Mouse (Mus musculus) MEL (cell line): ENCODE measurements around the gene Icam1. TPM values are rescaled to one million over a fixed set of nuclear protein-coding genes. Genes with fewer than 3 reads are reported as not detected.

Experiments used
- DNase-seq: peaks from one replicate; pipeline ENCODE4 v3.0.0; 2011; ENCODE audit warnings: low read depth, low spot score
- H3K27ac ChIP-seq: 2 replicates; pipeline ENCODE4 v1.5.1; 2012; ENCODE audit warnings: low read depth, mild to moderate bottlenecking, control low read depth, low read length, moderate library complexity; ENCODE audit not compliant: control insufficient read depth
- H3K27me3 ChIP-seq, 2 experiments: fragments of 150-350 bp in 1 of 2; sonication (generic) in 1 of 2; 2 replicates each; pipeline ENCODE4 v1.6.1; 2012; ENCODE audit warnings: low read length in 2 of 2, mild to moderate bottlenecking in 2 of 2, improper control_type of control experiment in 1 of 2, moderate library complexity in 1 of 2; ENCODE audit not compliant: insufficient read depth in 2 of 2, control insufficient read depth in 1 of 2
- H3K36me3 ChIP-seq, 2 experiments: 2 replicates each; pipeline ENCODE4 v1.6.1; 2012 to 2014; ENCODE audit warnings: low read length in 2 of 2, improper control_type of control experiment in 1 of 2, inconsistent platforms in 1 of 2, mild to moderate bottlenecking in 1 of 2; ENCODE audit not compliant: insufficient read depth in 2 of 2, control insufficient read depth in 1 of 2
- H3K4me1 ChIP-seq, 2 experiments: fragments of 150-350 bp in 1 of 2; sonication (generic) in 1 of 2; 2 replicates each; pipeline ENCODE4 v1.6.1; 2012; ENCODE audit warnings: low read length in 2 of 2, improper control_type of control experiment in 1 of 2, mild to moderate bottlenecking in 1 of 2; ENCODE audit not compliant: insufficient read depth in 2 of 2, control insufficient read depth in 1 of 2
- H3K4me3 ChIP-seq, 2 experiments: fragments of 150-350 bp in 1 of 2; sonication (generic) in 1 of 2; 2 replicates each; pipeline ENCODE4 v1.5.1; 2012; ENCODE audit warnings: low read depth in 2 of 2, low read length in 2 of 2, mild to moderate bottlenecking in 2 of 2, moderate library complexity in 2 of 2, control low read depth in 1 of 2, improper control_type of control experiment in 1 of 2; ENCODE audit not compliant: control insufficient read depth in 1 of 2, insufficient read depth in 1 of 2
- H3K79me2 ChIP-seq: 2 replicates; pipeline ENCODE4 v1.6.1; 2012; ENCODE audit warnings: mild to moderate bottlenecking, low read length, moderate library complexity; ENCODE audit not compliant: control insufficient read depth, poor library complexity, insufficient read depth
- H3K9ac ChIP-seq: 2 replicates; pipeline ENCODE4 v1.6.1; 2012; ENCODE audit warnings: low read depth, mild to moderate bottlenecking, control low read depth, low read length, moderate library complexity; ENCODE audit not compliant: control insufficient read depth, poor library complexity, severe bottlenecking
- H3K9me3 ChIP-seq: fragments of 150-350 bp; sonication (generic); replicated peaks from 2 replicates; pipeline ENCODE4 v1.6.1; 2012; ENCODE audit warnings: mild to moderate bottlenecking, low read length, improper control_type of control experiment, moderate library complexity; ENCODE audit not compliant: insufficient read depth
- CTCF ChIP-seq, 3 experiments: IDR thresholded peaks in 2 of 3; conservative IDR thresholded peaks in 1 of 3; 2 replicates each; pipeline ENCODE4 v1.5.1; 2011 to 2012; ENCODE audit warnings: low read length in 3 of 3, low read depth in 2 of 3, mild to moderate bottlenecking in 2 of 3, improper control_type of control experiment in 1 of 3, inconsistent platforms in 1 of 3, mixed read lengths in 1 of 3, moderate library complexity in 1 of 3; ENCODE audit not compliant: control insufficient read depth in 1 of 3, insufficient read depth in 1 of 3, poor library complexity in 1 of 3, severe bottlenecking in 1 of 3
- E2F4 ChIP-seq: IDR thresholded peaks from 2 replicates; pipeline ENCODE4 v1.6.1; 2011; ENCODE audit warnings: low read depth, low read length, improper control_type of control experiment, borderline replicate concordance
- ELF1 ChIP-seq: IDR thresholded peaks from 2 replicates; pipeline ENCODE4 v1.6.1; 2014; ENCODE audit warnings: low read depth, mild to moderate bottlenecking, inconsistent platforms, low read length, improper control_type of control experiment, moderate library complexity
- EP300 ChIP-seq, 2 experiments: IDR thresholded peaks; 2 replicates each; pipeline ENCODE4 v1.6.1; 2011; ENCODE audit warnings: improper control_type of control experiment in 2 of 2, low read length in 2 of 2, low read depth in 1 of 2, mild to moderate bottlenecking in 1 of 2
- MAFK ChIP-seq: IDR thresholded peaks from 2 replicates; pipeline ENCODE4 v1.6.1; 2011; ENCODE audit warnings: low read depth, mild to moderate bottlenecking, low read length, improper control_type of control experiment, borderline replicate concordance
- MXI1 ChIP-seq: IDR thresholded peaks from 2 replicates; pipeline ENCODE4 v1.6.1; 2011; ENCODE audit warnings: mild to moderate bottlenecking, low read depth, low read length, improper control_type of control experiment
- MYB ChIP-seq: IDR thresholded peaks from 2 replicates; pipeline ENCODE4 v1.6.1; 2011; ENCODE audit warnings: mild to moderate bottlenecking, low read depth, low read length, improper control_type of control experiment
- RCOR1 ChIP-seq: IDR thresholded peaks from 2 replicates; pipeline ENCODE4 v1.6.1; 2012; ENCODE audit warnings: low read depth, mild to moderate bottlenecking, inconsistent platforms, low read length, improper control_type of control experiment
- SMC3 ChIP-seq: IDR thresholded peaks from 2 replicates; pipeline ENCODE4 v1.6.1; 2011; ENCODE audit warnings: low read depth, low read length, improper control_type of control experiment
- TAL1 ChIP-seq: IDR thresholded peaks from 2 replicates; pipeline ENCODE4 v1.6.1; 2012; ENCODE audit warnings: mild to moderate bottlenecking, inconsistent platforms, low read length, moderate library complexity, mixed read lengths
- USF1 ChIP-seq: IDR thresholded peaks from 2 replicates; pipeline ENCODE4 v1.6.1; 2014; ENCODE audit warnings: low read depth, mild to moderate bottlenecking, inconsistent platforms, low read length, improper control_type of control experiment, moderate library complexity
- ZC3H11A ChIP-seq: IDR thresholded peaks from 2 replicates; pipeline ENCODE4 v1.6.1; 2012; ENCODE audit warnings: low read depth, mild to moderate bottlenecking, inconsistent platforms, low read length, improper control_type of control experiment
- ZNF384 ChIP-seq: IDR thresholded peaks from 2 replicates; pipeline ENCODE4 v1.6.1; 2012; ENCODE audit warnings: low read depth, mild to moderate bottlenecking, inconsistent platforms, low read length, improper control_type of control experiment
- polyA plus RNA-seq, 2 experiments: library from polyadenylated mRNA; stranded (reverse) in 1 of 2; unstranded in 1 of 2; fragments of >175 nt in 1 of 2; fragments of >200 nt in 1 of 2; gene quantifications; 2 replicates each; pipeline versions ENCODE4 v1.2.1 to v1.2.4; 2012; ENCODE audit warnings: low replicate concordance in 2 of 2, low read depth in 1 of 2; ENCODE audit not compliant: insufficient read length in 2 of 2, insufficient read depth in 1 of 2, missing spikeins in 1 of 2
- total RNA-seq: library from RNA; depleted of rRNA; stranded (reverse); fragments of 300-350 nt; gene quantifications from 2 replicates; pipeline ENCODE4 v1.2.3, GENCODE M21; 2012

Gene Icam1
- total and polyA plus RNA-seq, 3 experiments = 26.0 to 31.0 TPM; not detected in 1

DNA sequence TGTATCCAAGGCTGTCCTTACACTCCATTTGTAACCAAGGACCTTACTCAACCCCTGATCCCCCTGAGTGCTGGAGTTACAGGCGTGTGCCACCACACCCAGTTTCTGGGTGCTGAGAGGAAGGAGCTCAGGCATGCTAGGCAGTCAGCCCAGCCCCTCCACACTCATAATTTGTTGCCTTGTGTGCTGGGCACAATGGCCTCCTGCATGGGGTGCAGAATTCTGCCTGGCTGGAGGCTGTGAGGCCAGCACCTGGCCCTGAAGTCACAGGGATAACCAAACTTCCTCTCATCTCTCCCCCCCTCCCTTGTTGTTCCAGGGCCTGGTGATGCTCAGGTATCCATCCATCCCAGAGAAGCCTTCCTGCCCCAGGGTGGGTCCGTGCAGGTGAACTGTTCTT lies 2.8 kb downstream of the Icam1 start:
- no peak for TF ChIP-seq E2F4
- Histone ChIP-seq H3K36me3 (peaks cover 0 to 24% of the 10 kb centered on the region in 2 experiments; a peak in 2 of 4 replicates), H3K27ac (no peak overlapping the region), H3K27me3 (no peaks in the 10 kb centered on the region), H3K9me3 (no peaks in the 10 kb centered on the region), H3K9ac (no peak overlapping the region), H3K4me3 (no peak overlapping the region), H3K4me1 (peaks cover 11 to 35% of the 10 kb centered on the region in 2 experiments), H3K79me2 (peaks cover 11% of the 10 kb centered on the region)
- no peak for DNase-seq

- Histone ChIP-seq H3K36me3 (peaks cover 0 to 17% of the 10 kb centered on the region in 2 experiments; a peak in 2 of 4 replicates), H3K4me1 (peaks cover 11 to 22% of the 10 kb centered on the region in 2 experiments), H3K79me2 (peaks cover 8% of the 10 kb centered on the region), H3K9me3 (no peaks in the 10 kb centered on the region), H3K4me3 (no peak overlapping the region), H3K27ac (no peak overlapping the region), H3K27me3 (no peaks in the 10 kb centered on the region), H3K9ac (no peak overlapping the region)
- no peak for DNase-seq
- no peak for TF ChIP-seq ZC3H11A
These were observed 5.6 kb downstream of the Icam1 start for GRCm38 (mm10) chr9:21021363-21021762.

DNA sequence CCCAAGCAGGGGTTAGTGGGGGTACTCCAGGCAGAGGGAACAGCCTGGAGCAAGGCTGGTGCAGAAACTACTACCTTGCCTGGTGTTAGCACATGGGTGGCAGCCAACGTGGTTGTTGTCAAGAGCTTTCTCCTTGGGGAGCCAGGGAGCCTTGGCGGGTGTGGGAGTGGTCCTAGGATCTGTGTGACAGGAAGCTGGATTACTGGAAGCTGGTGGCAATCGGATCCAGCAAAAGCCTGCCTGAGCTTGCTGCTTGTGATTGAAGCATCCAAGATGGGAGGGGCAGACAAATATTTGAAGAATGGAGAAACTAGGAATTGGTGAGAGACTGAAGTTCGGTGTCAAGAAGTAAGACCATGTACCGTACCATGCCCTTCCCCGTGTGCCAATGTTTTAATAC lies 6.5 kb downstream of the Icam1 start:
- H3K9ac ChIP-seq = no peak overlapping the region
- H3K27me3 ChIP-seq = no peaks in the 10 kb centered on the region

DNA sequence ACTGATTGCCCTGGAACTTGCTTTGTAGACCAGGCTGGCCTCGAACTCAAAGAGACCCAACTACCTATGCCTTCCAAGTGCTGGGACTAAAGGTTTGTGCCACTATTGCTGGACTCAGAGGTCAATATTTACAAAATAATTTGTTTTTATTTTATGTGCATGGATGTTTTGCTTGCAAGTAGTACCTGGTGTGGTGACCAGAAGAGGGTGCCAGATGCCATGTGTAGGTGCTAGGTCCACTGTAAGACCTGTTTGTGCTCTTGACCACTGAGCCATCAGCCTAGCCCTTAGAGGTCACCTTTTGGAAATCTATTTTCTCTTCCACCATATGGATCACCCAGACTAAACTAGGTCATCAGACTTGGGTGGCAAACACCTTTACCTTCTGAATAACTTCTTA lies 6.9 kb downstream of the Icam1 start:
- peaks cover 0 to 14% of the 10 kb centered on the region in 2 experiments; a peak in 2 of 4 replicates for H3K4me1 ChIP-seq

More for the DNA sequence above, 6.5 kb downstream of the Icam1 start:
- peaks cover 2 to 14% of the 10 kb centered on the region in 2 experiments for H3K4me1 ChIP-seq
- H3K9me3 ChIP-seq = no peaks in the 10 kb centered on the region
- DNase-seq = no peak
- no peak for TF ChIP-seq ZNF384
- TF ChIP-seq EP300 (IDR thresholded peaks at IDR 0.05; ENCODE audit: low read depth in 1 of 2, low read length in 2 of 2) = no peak
- no peak for TF ChIP-seq MYB
- no peak for TF ChIP-seq MAFK
- no peak for TF ChIP-seq MXI1
- no peak for TF ChIP-seq TAL1
- TF ChIP-seq ELF1 = no peak
- TF ChIP-seq USF1 = no peak
- H3K79me2 ChIP-seq = peaks cover under 1% of the 10 kb centered on the region; the same call in 1 of the 2 replicates
- no peak overlapping the region for H3K4me3 ChIP-seq
- H3K27ac ChIP-seq = no peak overlapping the region
- peaks cover 0 to 9% of the 10 kb centered on the region in 2 experiments; a peak in 2 of 4 replicates for H3K36me3 ChIP-seq

More for the DNA sequence above, 6.9 kb downstream of the Icam1 start:
- TF ChIP-seq CTCF (IDR thresholded peaks at IDR 0.05 in 2 of 3, conservative IDR thresholded peaks at IDR 0.05 in 1 of 3; ENCODE audit: control insufficient read depth in 1 of 3, insufficient read depth in 1 of 3, low read depth in 2 of 3, low read length in 3 of 3, poor library complexity in 1 of 3, severe bottlenecking in 1 of 3) = peak in 1 of 3 experiments; percentile 23; a peak in 1 of 6 replicates
- no peak for TF ChIP-seq RCOR1
- TF ChIP-seq SMC3 = no peak
- TF ChIP-seq ZC3H11A = no peak
- no peak overlapping the region for H3K4me3 ChIP-seq
- H3K9me3 ChIP-seq = no peaks in the 10 kb centered on the region
- peaks cover 0 to 8% of the 10 kb centered on the region in 2 experiments; a peak in 2 of 4 replicates for H3K36me3 ChIP-seq
- H3K27me3 ChIP-seq = no peaks in the 10 kb centered on the region
- no peak for DNase-seq
- H3K79me2 ChIP-seq = no peaks in the 10 kb centered on the region
- no peak overlapping the region for H3K27ac ChIP-seq
- H3K9ac ChIP-seq = no peak overlapping the region
